Mouse (Mus musculus) kidney, adult 2 months (tissue): ENCODE results near the gene Hoxb5.

Experiments
- CTCF ChIP-seq: fragments of 200-500 bp; conservative IDR thresholded peaks from 2 replicates; pipeline ENCODE4 v1.5.1; 2011; ENCODE audit warnings: low read depth, mild to moderate bottlenecking, control low read depth, low read length, moderate library complexity, mixed read lengths; ENCODE audit not compliant: insufficient read depth, insufficient read length
- POLR2A ChIP-seq: fragments of 200-500 bp; IDR thresholded peaks from one replicate; pipeline ENCODE4 v1.6.1; 2011; ENCODE audit warnings: low read depth, low read length, control low read depth

GRCm38 (mm10) chr11:96281855-96282570, 21.1 kb upstream of the Hoxb5 start, which contains the start of gene Hoxb8:
- TF ChIP-seq CTCF (no peak), POLR2A (no peak)
